Mouse (Mus musculus): Measurements from ENCODE around the gene Uaca.
"Not testable (repeated sequence)": the region's sequence is repeated elsewhere in the genome, so short reads cannot be mapped to it uniquely, and the experiment has no call there.

Gene Uaca

DNA sequence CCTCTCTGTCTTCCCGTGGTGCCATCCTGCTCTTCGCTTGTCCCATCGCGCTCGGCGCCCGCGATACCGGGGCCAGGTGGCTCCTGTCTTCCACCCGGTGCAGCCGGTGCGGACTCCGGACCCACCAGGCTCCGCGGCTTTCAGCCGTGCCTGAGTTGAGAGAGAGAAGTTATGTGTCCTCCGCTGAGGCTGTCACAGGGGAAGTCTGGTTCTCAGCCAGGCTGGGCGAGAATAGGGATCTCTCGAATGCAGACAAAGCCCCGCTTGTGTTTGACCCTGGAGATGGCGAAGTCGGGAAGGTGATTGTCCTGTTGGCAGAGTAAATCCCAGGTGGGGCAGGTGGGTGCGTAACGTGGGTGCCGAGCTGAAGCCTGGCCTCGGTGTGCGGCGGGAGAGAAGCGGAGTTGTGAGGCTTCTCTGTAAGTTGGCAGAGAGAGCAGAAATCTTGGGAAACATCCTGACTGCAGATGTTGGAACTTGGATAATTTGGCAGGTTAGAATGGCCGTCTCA is 554 bp downstream of the Uaca start:
- no peak for DNase-seq (ENCODE audit: low spot score)

DNA sequence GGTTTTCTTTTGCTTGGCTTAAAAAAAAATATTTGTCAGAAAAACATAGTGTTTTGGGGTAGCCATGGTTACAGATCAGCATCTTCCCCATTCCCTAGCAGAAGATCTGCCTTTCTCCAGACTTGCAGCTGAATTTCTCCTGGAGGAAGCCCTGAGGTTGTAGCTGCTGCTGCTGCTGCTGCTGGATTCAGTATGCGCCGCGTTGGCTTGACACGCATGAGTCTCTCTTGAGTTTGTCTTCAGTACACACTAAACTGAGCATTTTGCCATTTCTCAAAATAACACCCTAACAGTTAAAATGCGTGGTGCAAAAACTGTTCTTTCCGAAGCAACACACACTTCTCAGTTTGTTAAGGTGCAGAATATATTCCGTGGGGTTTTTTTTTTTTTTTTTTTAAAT is 1.7 kb downstream of the Uaca start:
- no peak for DNase-seq (ENCODE audit: low spot score)

DNA sequence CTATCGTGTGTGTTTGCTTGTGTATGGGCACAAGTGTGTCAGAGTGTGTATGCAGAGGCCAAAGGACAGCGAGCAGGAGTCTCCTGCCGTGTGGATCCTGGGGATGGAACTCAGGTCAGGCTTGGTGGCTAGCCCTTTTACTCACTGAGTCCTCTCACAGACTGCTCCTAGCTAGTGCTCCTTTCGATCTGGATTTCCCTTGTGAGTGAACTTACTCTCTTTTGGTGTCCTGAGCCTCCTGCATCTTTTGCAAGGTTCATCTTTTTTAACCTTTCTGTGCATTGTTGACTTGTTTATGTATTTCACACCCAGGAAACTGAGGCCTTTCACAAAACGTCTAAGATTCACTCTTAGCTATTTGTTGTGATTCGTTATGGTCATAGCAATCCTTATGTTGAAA is 2.8 kb downstream of the Uaca start:
- DNase-seq (ENCODE audit: low spot score), result no peak

DNA sequence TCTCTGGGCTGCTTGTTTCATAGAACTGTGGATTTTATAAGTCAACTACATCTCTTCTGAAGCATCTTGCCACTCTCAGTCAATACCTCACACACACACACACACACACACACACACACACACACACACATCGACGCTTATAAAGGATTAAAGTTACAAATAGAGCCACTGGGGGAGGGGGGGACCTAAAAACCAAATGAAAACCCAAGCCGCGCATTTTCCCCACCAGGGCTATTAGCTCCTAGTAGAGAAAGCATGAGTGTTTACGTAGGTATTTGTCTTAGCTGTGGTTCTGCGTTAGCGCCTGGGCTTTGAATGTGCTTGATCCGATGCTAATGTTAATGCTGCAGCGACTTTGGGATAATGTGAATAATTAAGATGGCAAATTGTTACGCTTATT is 4.7 kb downstream of the Uaca start:
- DNase-seq (ENCODE audit: low spot score), result no peak

DNA sequence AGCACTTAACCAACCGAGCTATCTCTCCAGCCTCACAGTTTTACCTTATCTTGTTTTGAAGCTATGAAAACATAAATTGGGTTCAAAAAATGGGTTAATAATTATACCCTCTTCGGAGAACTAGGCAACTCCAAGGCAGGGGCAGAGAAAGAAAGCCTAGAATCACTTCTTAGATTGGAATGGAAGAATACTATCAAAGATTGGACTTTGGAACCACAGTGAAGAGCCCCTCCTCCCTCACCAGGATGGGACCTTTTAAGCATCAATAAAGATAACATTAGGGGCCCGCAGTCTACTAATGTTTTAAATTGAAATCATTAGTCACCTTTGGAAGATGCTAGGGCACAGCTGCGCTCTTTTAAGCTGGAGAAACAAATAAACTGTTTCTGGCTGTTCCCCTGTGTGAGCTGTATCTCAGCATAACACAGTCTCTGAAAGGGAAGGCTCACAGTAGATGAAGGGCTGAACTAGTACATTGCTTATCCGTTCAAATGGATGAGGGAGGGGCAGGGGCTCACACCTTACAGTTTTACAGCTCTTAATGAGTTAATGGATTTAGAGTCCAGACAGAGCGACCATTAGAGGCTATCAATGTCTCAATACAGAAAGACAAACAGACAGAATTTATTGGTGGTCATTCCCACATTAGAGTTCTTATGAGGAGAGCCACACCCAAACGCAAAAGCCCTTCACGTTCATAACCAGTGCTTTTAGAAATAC is 6.5 kb downstream of the Uaca start:
- DNase-seq (ENCODE audit: low spot score), result no peak

DNA sequence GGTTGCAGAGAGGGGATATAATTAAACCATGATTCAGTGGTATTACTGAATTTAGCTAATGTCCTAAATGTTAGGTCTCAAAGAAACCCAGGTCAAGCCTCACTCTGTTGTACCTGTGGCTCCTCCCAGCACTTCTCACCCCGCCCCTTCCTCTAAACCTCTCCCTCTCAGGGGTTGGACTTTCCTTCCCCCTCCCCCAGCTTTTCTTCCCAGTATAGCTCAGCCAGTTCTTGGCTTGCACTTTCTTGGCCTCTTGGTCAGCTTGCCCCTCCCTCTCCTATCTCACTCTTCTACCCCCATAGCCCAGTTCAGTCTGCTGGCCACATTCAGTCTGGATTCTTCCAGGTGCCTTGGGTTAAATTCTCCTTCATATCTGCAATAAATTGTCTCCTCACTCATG is 7.4 kb downstream of the Uaca start:
- no peak for DNase-seq (ENCODE audit: low spot score)

DNA sequence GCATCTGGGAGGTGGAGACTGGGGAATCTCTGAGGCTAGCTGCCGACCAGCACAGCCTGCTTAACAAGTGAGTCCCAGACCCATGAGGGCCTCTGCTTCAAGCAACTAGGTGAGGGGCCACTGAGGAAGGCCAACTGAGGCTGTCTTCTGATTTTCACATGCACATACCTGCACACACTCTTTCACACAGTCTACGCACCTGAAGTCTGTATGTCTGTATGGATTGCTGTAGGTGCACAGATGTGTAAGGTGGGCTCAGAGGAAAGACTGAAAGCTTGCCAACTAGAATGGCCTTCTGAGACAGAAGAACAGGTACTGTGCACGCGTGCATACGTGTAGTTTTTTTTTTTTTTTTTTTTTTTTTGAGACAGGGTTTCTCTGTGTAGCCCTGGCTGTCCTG is 8.0 kb downstream of the Uaca start:
- DNase-seq (ENCODE audit: low spot score), result no peak

DNA sequence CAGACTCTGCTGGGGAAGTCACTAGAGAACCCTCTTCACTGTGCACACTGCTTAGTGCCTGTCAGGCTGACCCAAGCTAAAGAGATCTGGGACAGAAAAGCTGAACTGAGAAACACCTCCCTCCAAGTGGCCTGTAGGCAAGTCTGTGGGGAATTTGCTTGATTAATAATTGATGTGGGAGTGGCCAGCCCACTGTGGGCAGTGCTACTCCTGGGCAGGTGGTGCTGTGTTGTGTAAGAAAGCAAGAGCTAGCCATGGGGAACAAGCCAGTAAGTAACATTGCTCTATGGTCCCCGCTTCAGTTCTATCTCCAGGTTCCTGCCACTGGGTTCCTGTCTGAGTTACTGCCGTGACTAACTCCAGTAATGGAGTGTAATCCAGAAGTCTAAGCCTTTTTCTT is 11.7 kb downstream of the Uaca start:
- no peak for DNase-seq (ENCODE audit: low spot score)

DNA sequence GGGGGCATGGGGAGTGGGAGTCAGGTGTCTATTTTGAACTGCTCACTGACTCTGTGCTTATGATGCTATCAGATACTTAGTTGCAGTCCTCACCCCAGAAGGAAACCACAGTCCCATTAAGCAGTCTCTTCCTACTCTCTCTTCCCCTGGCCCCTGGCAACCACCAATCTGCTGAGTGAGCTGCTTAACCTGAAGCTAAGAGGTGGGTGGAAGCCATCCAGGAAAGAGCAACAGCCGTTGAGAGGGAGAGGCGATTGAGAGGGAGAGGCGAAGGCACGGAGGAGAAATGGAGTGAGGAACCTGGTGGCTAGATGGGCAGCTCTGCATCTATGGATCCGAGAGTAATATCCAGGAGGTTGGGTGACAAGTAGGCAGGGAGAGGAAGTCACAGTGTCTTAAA is 13.7 kb downstream of the Uaca start:
- no peak for DNase-seq (ENCODE audit: low spot score)

DNA sequence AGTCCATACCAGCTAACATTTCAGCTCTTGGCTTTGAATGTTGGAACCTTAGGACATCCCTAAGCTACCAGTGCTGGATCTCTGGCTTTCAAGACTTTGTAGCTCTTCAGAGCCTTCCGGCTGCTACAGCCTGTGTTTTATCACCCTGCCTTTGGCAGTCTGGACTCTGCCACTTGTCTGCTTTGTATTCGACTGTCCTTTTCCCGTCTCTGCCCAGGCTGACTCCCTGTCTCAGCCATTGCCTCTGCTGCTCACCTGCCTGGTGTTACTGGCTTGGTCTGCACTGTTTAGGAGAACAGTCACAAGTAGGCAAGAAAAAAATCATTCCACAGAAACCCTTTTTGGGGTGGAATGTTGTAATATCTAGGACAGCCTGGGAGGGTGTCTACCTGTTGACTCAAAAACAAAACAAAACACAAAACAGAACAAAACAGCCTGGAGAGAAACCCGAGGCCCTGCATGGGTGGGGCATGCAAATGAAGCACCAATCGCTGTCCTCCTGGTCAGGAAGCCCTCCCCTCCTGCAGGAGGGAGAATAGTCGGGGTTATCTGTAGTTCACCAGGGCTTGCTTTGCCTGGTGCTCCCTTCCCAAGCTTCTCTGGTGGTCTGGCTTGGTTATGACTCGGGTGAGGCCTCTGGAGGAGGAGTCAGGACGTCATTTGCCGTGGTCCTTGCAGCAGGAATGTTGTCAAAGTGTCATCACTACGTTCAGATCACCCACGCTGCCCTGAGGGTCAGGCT is 19.0 kb downstream of the Uaca start:
- no peak for DNase-seq (ENCODE audit: low spot score)

DNA sequence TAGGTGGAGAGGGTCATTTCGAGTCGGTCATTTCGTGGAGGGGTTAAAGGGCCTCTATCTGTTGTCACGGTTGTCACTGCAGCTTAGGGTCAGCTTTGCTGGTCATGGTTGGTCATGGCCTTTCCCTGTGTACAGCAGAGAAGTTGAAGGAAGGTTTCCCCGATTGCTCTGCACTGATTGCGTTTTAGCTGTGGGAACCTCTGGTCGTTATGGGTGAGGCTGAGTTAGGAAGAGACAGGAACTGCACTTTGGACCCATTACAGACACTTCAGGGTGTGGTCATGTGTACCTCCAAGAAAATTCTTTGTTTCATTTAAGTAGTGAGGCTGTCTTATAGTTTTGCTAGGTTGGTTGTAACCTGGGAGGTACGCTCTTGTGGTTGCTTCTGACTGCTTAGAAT is 21.2 kb downstream of the Uaca start:
- no peak for DNase-seq (ENCODE audit: low spot score)

DNA sequence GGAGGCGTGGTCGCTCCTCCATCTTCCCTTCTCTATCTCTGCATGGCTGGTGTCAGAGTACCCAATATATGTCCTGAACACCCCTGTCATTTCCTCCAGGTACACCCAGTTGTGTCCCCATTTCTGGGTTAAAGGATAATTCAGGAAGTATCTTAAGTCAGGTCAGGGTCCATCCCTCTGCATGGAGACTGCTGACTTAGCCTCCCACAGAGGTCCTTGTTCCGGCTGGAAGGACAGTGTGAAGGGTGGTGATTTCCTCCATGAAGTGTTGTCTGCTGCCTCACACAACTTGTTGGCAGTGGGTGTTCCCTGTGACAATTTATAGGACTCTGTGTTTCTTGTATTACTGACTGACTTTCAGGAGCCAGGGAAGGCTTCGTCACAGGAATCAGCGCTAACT is 23.2 kb downstream of the Uaca start:
- DNase-seq (ENCODE audit: low spot score), result no peak

DNA sequence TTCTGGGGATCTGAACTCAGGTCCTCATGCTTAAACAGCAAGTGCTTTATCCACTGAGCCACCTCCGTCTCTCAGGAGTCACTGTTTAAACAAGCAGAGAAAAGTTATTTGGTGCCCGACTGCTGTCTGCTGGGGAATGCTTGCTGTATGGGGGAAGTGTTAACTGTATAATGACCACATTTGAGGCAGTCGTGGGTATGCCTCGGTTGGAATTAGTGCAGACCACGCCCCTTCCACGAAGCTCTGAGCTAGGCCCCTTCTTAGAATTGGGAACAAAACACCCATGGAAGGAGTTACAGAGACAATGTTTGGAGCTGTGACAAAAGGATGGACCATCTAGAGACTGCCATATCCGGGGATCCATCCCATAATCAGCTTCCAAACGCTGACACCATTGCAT is 24.2 kb downstream of the Uaca start:
- not testable (repeated sequence) for DNase-seq (ENCODE audit: low spot score)

DNA sequence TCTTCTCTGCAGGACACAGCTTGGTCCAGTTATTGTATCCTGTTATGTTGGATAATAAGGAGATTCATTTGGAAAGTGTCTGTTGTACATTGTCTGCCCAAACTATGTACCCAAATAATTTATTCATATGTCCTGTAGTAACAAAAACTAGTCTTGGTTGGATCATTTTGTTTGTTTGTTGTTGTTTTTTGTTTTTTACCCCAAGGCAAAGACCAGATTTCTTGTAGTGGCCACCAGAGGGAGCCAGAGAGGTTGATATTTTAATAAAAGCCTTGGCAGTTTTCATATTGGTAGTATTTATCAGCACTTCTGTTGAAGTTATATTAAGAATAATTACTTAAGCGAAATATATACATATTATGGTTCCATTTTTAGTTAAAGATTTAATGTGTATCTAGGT is 25.0 kb downstream of the Uaca start:
- DNase-seq (ENCODE audit: low spot score), result no peak

DNA sequence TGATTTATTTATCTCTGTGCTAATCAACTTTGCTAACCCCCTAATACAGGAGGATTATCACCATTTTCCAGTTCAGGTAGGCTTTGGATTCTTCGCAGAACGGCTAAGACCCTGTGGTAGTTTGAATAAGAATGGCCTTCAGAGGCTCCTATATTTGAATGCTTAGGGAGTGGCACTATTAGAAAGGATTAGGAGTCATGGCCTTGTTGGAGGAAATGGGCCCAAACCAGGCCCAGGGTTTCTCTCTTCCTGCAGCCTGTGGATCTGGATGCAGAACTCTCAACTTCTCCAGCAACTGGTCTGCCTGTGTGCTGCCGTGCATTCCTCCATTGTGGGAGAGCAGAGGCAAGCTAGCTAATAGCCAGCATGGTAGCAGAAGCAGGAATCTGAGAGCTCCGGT is 27.2 kb downstream of the Uaca start:
- DNase-seq (ENCODE audit: low spot score), result no peak

DNA sequence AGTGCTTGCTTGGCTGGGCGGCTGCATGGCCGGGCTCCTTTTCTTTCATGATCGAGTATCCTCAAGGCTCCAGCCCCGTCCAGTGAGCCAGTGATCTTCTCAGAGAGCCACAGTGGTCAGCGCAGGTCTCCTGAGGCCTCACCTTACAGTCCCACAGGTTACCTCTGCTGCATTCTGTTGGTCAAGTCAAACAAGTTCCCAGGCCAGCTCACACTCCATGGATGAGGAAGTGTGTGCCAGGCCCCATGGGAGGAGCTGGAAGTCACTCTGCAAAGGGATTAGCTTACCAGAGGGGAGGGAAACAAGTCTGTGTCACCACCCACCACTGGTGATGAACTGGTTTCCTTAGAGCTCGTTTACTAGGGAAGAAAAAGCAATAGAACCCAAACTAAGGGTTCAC is 28.3 kb downstream of the Uaca start:
- no peak for DNase-seq (ENCODE audit: low spot score)

DNA sequence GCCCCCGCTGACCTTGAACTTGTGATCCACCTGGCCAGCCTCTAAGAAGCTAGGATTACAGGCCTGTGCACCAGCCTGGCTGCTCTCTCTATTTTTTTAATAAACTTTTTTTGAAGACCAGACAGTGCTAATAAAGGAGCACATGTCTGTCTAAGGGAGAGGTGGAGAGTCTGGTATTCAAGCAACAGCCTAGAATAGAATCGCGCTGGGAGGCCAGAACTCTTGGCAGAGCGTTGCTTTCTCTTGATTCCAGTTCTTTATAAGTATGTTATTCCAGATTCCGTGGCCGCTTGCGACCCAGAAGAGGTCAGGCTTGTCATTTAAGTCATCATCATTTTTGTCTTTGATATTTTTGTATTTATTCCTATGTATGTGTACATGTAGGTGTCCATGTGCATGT is 31.2 kb downstream of the Uaca start:
- DNase-seq (ENCODE audit: low spot score), result no peak

DNA sequence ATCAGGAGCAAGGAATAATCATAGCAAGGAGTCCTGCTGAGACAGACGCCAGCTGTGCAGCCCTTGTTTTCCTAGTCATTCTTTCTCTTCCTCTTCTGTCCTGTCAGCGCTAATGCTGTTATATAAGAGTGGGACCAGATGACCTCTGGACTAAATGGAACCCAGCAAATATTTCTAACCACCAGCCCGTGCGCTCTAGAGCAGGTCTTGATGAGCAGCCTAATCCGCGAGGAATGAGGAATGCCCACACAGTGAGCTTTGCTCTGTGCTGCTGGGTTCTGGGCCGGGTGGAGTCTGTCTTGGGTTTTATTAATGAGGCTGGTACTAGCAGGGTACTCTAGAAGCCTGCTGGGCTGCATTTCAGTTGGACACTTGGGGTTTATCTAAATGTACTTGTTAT is 32.4 kb downstream of the Uaca start:
- DNase-seq (ENCODE audit: low spot score), result no peak

DNA sequence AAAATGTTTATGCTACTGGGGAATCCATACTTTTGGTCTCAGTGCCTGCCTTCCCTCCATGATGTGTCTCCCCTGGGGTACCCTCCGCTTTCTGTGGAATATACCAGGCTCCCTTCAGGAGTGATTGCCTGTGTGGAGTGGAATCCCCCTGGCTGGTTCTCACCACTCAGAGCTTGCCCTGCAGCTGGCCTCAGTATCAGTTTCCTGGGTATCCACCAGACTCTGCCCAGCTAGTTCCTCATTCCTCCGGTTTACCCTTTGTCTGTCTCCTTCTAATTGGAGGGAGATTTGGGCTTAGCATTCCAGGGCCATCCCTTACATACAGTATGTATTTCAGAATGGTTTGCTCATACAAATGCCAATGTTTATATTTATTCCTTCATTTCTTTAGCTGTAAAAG is 33.9 kb downstream of the Uaca start:
- no peak for DNase-seq (ENCODE audit: low spot score)

DNA sequence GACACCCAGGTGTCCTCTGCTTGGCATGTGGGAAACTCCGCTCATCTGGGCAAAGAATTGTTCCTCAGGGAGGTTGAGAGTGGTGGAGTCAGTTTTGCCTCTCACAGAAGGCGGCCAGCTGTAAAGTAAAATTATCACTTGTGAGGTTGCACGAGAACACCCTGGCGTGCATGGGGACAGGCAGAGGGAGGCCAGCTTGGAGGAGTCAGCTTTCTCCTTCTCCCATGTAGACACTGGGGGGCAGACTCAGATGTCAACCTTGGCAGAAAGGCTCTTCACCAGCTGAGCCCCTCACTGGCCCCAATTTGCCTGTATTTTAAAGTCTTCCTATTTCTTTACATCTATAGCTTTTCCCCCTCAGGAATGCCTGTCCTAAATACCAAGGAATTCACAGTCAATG is 35.3 kb downstream of the Uaca start:
- no peak for DNase-seq (ENCODE audit: low spot score)

DNA sequence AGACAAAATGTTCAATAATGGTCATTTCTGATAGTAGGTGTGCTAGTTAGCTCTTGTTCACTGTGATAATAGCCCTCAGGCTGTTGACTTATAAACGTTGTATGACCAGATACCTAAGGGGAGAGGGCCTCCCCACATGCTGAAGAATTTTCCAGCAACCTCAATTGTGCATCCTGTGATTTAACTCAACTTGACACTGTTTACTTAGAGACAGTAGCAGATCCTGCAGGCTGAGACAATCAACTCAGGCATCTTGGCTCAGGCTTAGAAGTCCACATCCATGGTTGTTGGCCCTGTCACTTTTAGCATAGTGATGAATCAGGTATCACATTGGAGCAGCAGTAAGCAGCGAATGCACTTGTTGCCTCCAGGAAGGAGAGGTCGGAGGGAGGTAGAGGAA is 35.7 kb downstream of the Uaca start:
- DNase-seq (ENCODE audit: low spot score), result no peak

DNA sequence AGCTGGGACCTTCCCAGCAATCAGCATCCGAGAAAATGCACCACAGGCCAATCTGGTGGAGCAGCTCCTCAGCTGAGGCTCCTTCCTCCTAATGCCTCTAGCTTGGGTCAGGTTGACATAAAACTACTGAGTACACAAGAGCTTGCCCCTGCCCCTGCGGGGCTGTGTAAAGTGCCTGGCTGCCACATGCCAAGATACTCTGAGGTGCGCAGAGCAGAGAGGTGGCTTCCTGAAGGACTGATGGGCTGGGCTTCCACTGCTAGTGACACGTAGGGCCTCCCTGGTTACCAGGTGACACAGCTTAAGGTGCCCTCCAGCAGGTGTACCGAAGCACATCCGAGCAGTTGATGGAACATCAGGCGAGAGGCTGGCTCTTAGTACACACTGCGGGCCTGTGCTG is 37.9 kb downstream of the Uaca start:
- DNase-seq (ENCODE audit: low spot score), result no peak

DNA sequence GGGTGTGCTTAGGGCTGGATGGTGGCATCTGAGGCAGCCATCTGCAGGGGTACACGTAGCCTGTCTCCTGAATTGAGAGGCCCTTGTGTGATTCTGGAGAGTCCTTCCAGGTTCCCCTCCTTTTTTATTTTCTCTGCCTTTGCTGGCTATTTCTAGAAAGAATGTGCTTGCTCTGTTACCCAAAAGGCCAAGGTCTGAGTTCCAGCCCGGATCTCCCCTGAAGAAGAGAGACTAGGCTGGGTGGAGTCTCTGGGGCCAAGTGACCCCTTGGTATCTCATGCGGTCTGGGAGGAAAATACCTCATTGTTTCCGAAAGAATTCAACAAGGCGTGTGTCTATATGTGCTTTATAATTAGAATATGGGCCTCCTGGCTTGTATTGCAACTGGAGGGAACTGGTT is 41.8 kb downstream of the Uaca start:
- no peak for DNase-seq (ENCODE audit: low spot score)

DNA sequence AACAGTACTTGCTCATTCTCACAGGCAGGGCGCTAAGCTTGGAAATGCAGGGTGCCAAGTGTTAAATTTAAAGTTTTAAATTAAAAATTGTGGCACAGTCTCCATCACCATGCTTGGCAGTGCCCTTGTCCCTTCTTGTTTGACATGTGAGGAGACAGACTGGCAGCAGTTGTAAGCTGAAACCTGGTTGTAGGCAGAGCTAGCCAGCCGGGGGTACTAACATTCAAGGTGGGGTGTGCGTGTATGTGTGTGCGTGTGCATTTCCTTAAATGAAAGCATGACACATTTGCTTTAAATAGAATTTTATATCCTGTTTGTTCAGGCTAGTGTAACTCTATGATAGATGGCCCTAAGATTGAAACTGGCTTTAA is 42.7 kb downstream of the Uaca start:
- no peak for DNase-seq (ENCODE audit: low spot score)

Measured in urinary bladder, postnatal 10 days (tissue).